Mouse (Mus musculus) liver, embryonic 11.5 days (tissue): Measurements from ENCODE around the gene Stard10. TPM values are rescaled to one million over a fixed set of nuclear protein-coding genes. Genes with fewer than 3 reads are reported as not detected.

Experiments
- ATAC-seq: fragments of 200-750 bp; cut with Nextera tagmentation; replicated peaks from 2 replicates; pipeline ENCODE4 v1.8.0; 2017; ENCODE audit warnings: moderate number of reproducible peaks, mild to moderate bottlenecking, moderate TSS enrichment, moderate library complexity; ENCODE audit not compliant: low FRiP score
- DNase-seq: peaks from one replicate; pipeline ENCODE4 v3.0.0-alpha.2; 2017; ENCODE audit warnings: low spot score
- H3K27ac ChIP-seq: fragments of 300-500 bp; sonication (generic); 2 replicates; pipeline ENCODE4 v1.5.1; 2014; ENCODE audit warnings: mild to moderate bottlenecking, low read depth, low read length, control low read depth
- H3K27me3 ChIP-seq: fragments of 300-500 bp; sonication (generic); replicated peaks from 2 replicates; pipeline ENCODE4 v1.6.1; 2014; ENCODE audit warnings: low read length, mixed read lengths; ENCODE audit not compliant: control insufficient read depth, insufficient read depth
- H3K36me3 ChIP-seq: fragments of 300-500 bp; sonication (generic); 2 replicates; pipeline ENCODE4 v1.6.1; 2014; ENCODE audit warnings: mild to moderate bottlenecking, low read length, moderate library complexity, mixed read lengths; ENCODE audit not compliant: control insufficient read depth, insufficient read depth
- H3K4me1 ChIP-seq: fragments of 300-500 bp; sonication (generic); replicated peaks from 2 replicates; pipeline ENCODE4 v1.6.1; 2014; ENCODE audit warnings: low read length, mixed read lengths; ENCODE audit not compliant: control insufficient read depth, insufficient read depth
- H3K4me2 ChIP-seq: fragments of 300-500 bp; sonication (generic); 2 replicates; pipeline ENCODE4 v1.6.1; 2014; ENCODE audit warnings: mild to moderate bottlenecking, control low read depth, moderate library complexity
- H3K4me3 ChIP-seq: fragments of 300-500 bp; sonication (generic); 2 replicates; pipeline ENCODE4 v1.5.1; 2014; ENCODE audit warnings: low read depth, low read length, control low read depth
- H3K9ac ChIP-seq: fragments of 300-500 bp; sonication (generic); 2 replicates; pipeline ENCODE4 v1.6.1; 2014; ENCODE audit warnings: low read depth, low read length, control low read depth
- H3K9me3 ChIP-seq: fragments of 300-500 bp; sonication (generic); 2 replicates; pipeline ENCODE4 v1.6.1; 2016; ENCODE audit warnings: low read length, inconsistent platforms, mixed read lengths; ENCODE audit not compliant: control insufficient read depth
- WGBS: fragments of 180-500 bp; shearing (Covaris S2); extraction: QIAGEN DNeasy Blood & Tissue Kit; methylation state at CpG from one replicate; pipeline ENCODE4 v1.1.7; 2014; 5-methylcytosine and 5-hydroxymethylcytosine counted together
- polyA plus RNA-seq: library from polyadenylated mRNA; unstranded; fragments of >200 nt; fragmentation: Nextera tagmentation; extraction: Ambion mirVana; gene quantifications from 2 replicates; pipeline ENCODE4 v1.2.1, GENCODE M21; 2014

The Stard10 gene
- polyA plus RNA-seq: 86.4 and 93.9 TPM in 2 replicates

GRCm38 (mm10) chr7:101317014-101317413, at the start of gene Stard10:
Gene Stard10, plus strand, starts transcription at chr7:101317086.
- Histone ChIP-seq H3K4me3 (no peak within 1 kb of the TSS), H3K27me3 (no peaks in the 10 kb centered on the region), H3K4me1 (peaks cover 63% of the 10 kb centered on the region), H3K4me2 (peak within 1 kb of the TSS; percentile 39), H3K27ac (peak within 1 kb of the TSS; percentile 66), H3K36me3 (no peaks in the 10 kb centered on the region), H3K9me3 (no peaks in the 10 kb centered on the region), H3K9ac (peak within 1 kb of the TSS; percentile 37; the same call in 1 of the 2 replicates)
- DNase-seq (no peak), ATAC-seq (no peak)
- WGBS: 63% methylated on average over 3 of the region's 3 CpGs

GRCm38 (mm10) chr7:101267457-101268259, 49.2 kb upstream of the Stard10 start:
- Histone ChIP-seq H3K4me1 (peaks cover 15% of the 10 kb centered on the region), H3K27ac (no peak overlapping the region), H3K4me2 (no peak overlapping the region), H3K9me3 (no peaks in the 10 kb centered on the region), H3K27me3 (no peaks in the 10 kb centered on the region), H3K9ac (no peak overlapping the region), H3K36me3 (no peaks in the 10 kb centered on the region), H3K4me3 (no peak overlapping the region)
- WGBS: 52% methylated on average over 3 of the region's 3 CpGs
- DNase-seq (no peak), ATAC-seq (no peak)

- H3K4me2 ChIP-seq: no peak overlapping the region
- DNase-seq: no peak
- peaks cover 2% of the 10 kb centered on the region; the same call in 1 of the 2 replicates for H3K36me3 ChIP-seq
- H3K4me3 ChIP-seq: no peak overlapping the region
- H3K27ac ChIP-seq: no peak overlapping the region
- ATAC-seq: no peak
- H3K9me3 ChIP-seq: no peaks in the 10 kb centered on the region
- no peaks in the 10 kb centered on the region for H3K27me3 ChIP-seq
- 75% methylated on average over 1 of the region's 1 CpGs for WGBS
- H3K4me1 ChIP-seq: peaks cover 17% of the 10 kb centered on the region
- H3K9ac ChIP-seq: no peak overlapping the region
Measured at GRCm38 (mm10) chr7:101271602-101272001, 45.3 kb upstream of the Stard10 start.

GRCm38 (mm10) chr7:101272466-101273160, 44.3 kb upstream of the Stard10 start:
- peaks cover 2% of the 10 kb centered on the region; the same call in 1 of the 2 replicates for H3K36me3 ChIP-seq
- H3K9me3 ChIP-seq: no peaks in the 10 kb centered on the region

GRCm38 (mm10) chr7:101282721-101283120, 34.2 kb upstream of the Stard10 start:
- no peak overlapping the region for H3K27ac ChIP-seq
- no peaks in the 10 kb centered on the region for H3K4me1 ChIP-seq
- DNase-seq (no peak), ATAC-seq (no peak)
- no peaks in the 10 kb centered on the region for H3K27me3 ChIP-seq
- H3K4me3 ChIP-seq: no peak overlapping the region
- no peak overlapping the region for H3K9ac ChIP-seq
- H3K9me3 ChIP-seq: no peaks in the 10 kb centered on the region
- H3K36me3 ChIP-seq: peaks cover 2% of the 10 kb centered on the region; the same call in 1 of the 2 replicates
- H3K4me2 ChIP-seq: no peak overlapping the region
- WGBS: 92% methylated on average over 3 of the region's 3 CpGs

More at GRCm38 (mm10) chr7:101272466-101273160, 44.3 kb upstream of the Stard10 start:
- Histone ChIP-seq H3K4me1 (peaks cover 12% of the 10 kb centered on the region), H3K4me3 (no peak overlapping the region), H3K27me3 (no peaks in the 10 kb centered on the region), H3K9ac (no peak overlapping the region), H3K27ac (no peak overlapping the region), H3K4me2 (peak overlapping the region; percentile 2; the same call in 1 of the 2 replicates)
- 66% methylated on average over 8 of the region's 8 CpGs for WGBS
- peak; percentile 95 for ATAC-seq
- no peak for DNase-seq

- 91% methylated on average over 1 of the region's 1 CpGs for WGBS
- Histone ChIP-seq H3K9ac (no peak overlapping the region), H3K36me3 (peaks cover 2% of the 10 kb centered on the region; the same call in 1 of the 2 replicates)
Measured at GRCm38 (mm10) chr7:101284504-101284903, 32.4 kb upstream of the Stard10 start.

GRCm38 (mm10) chr7:101286891-101287290, 30.0 kb upstream of the Stard10 start:
- Histone ChIP-seq H3K4me1 (no peaks in the 10 kb centered on the region), H3K27ac (no peak overlapping the region), H3K9me3 (no peaks in the 10 kb centered on the region), H3K27me3 (no peaks in the 10 kb centered on the region), H3K4me3 (no peak overlapping the region), H3K36me3 (peaks cover 2% of the 10 kb centered on the region; the same call in 1 of the 2 replicates), H3K9ac (no peak overlapping the region), H3K4me2 (no peak overlapping the region)
- DNase-seq: no peak
- no peak for ATAC-seq
- WGBS: 87% methylated on average over 4 of the region's 4 CpGs

More at GRCm38 (mm10) chr7:101284504-101284903, 32.4 kb upstream of the Stard10 start:
- H3K4me2 ChIP-seq: no peak overlapping the region
- DNase-seq (no peak), ATAC-seq (no peak)
- no peak overlapping the region for H3K4me3 ChIP-seq
- no peak overlapping the region for H3K27ac ChIP-seq
- no peaks in the 10 kb centered on the region for H3K27me3 ChIP-seq
- no peaks in the 10 kb centered on the region for H3K9me3 ChIP-seq
- no peaks in the 10 kb centered on the region for H3K4me1 ChIP-seq

GRCm38 (mm10) chr7:101287820-101288219, 29.1 kb upstream of the Stard10 start:
- H3K9ac ChIP-seq: no peak overlapping the region
- WGBS: 78% methylated on average over 2 of the region's 2 CpGs
- H3K4me2 ChIP-seq: no peak overlapping the region
- no peak for ATAC-seq
- no peak overlapping the region for H3K4me3 ChIP-seq
- no peak for DNase-seq
- H3K27ac ChIP-seq: no peak overlapping the region
- H3K36me3 ChIP-seq: peaks cover 2% of the 10 kb centered on the region; the same call in 1 of the 2 replicates
- H3K27me3 ChIP-seq: no peaks in the 10 kb centered on the region
- H3K9me3 ChIP-seq: no peaks in the 10 kb centered on the region
- H3K4me1 ChIP-seq: no peaks in the 10 kb centered on the region
